Mouse (Mus musculus): Measurements from ENCODE around the gene Macrod2. TPM values are rescaled to one million over a fixed set of nuclear protein-coding genes. Genes with fewer than 3 reads are reported as not detected.

Macrod2 gene
- 2.3 and 3.8 TPM in 2 replicates for polyA plus RNA-seq (2012; rRNA removed)

DNA sequence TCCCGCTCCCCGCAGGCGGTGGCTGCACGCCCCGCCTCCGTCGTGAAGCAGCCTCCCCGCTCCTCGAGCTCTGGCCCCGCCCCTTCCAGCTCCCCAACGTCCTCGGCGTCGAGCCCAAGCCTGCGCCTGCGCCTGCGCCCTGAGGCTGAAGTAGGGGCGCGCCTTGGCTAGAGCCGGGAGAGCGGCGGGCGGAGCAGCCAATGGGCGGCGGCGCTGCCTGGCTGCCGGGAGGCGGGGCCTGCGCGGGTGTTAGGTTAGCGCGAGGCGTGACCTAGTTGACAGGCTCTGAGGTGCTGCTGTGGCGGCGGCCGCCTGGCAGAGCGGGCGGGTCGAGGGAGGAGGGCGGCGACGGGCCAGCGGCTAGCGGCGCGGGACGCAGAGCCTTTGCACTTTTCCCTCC, at the start of gene Macrod2:
TSS of gene Macrod2 (plus strand) at position 131 of the 400 bp plus-strand sequence.

DNA sequence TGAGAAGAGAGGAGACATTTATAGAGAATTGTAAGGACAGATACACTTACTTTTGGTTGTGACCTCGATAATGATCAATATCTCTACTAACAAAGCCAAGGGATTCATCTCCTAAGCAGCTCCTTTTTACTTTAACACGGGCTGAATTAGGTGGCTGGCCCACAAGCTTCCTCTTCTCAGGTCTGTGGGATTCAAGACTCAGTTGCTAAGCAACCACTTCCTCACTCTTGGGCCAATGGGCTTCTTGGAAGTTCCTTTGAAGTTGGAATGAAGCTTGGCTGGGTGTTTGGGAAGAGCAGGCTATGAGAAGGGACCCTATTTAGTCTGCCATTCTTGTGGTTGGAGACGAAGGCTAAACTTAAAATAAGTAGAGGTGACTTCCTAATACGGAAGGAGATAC, 5.6 kb upstream of the Macrod2 start, which contains the start of gene Sel1l2:
TSS of gene Sel1l2 (minus strand) at position 182 of the 400 bp plus-strand sequence.

DNA sequence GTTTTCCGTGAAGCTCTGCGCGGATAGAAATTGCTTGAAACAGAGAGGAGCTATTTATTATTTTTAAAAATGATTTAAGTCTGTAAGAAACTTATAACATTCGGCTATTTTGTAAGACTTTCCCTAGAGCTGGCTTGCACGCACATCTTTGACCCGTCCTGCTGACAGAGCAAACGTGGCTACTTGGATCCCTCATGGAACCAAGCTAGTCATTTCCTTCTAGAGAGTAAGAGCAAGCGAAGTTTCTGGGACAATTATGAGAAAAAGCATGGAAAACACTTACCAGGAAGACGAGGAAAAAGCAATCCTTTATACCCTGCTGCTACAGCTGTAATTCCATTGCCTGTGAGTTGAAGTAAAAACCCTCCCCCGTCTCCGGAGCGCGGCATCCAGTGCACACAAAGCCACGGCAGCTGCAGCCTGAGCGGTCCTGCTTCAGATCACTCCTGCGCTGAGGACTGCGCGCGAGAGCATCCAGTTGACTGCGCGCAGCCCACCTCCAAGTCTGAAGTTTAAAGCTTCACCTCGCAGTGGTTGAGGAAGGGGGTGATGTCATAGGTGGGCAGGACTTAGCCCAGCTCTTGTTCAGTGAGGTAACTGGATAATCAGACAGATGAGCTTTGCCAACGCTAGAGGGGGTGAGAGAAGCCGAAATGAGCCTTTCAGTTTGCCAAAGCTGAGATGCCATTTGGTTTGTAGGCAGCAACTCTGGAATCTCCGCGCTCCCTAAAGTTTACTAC, 276.0 kb downstream of the Macrod2 start, which contains the start of gene Flrt3:
TSS of gene Flrt3 (minus strand) at position 507 of the 740 bp plus-strand sequence.

Other genes with a start within 250 kb of the Macrod2 start
- gene Gm17374, start 243.3 kb upstream of the Macrod2 start, polyA plus RNA-seq (2012; rRNA removed): not detected in 2 replicates
- 0.08 and 0.16 TPM in 2 replicates for gene Esf1, start 224.7 kb upstream of the Macrod2 start, polyA plus RNA-seq (2012; rRNA removed)
- 0.62 and 1.2 TPM in 2 replicates for gene Ndufaf5, start 224.7 kb upstream of the Macrod2 start, polyA plus RNA-seq (2012; rRNA removed)
- not detected in 2 replicates for gene Sel1l2, start 5.6 kb upstream of the Macrod2 start, polyA plus RNA-seq (2012; rRNA removed)